Mouse (Mus musculus) intestine, postnatal 0 days (tissue): ENCODE results near the gene 1700092M07Rik. TPM values are rescaled to one million over a fixed set of nuclear protein-coding genes. Genes with fewer than 3 reads are reported as not detected.

Source experiments
- ATAC-seq: fragments of 200-750 bp; cut with Nextera tagmentation; 2 replicates; pipeline ENCODE4 v1.8.0; 2017; ENCODE audit warnings: mild to moderate bottlenecking, moderate TSS enrichment, moderate library complexity
- H3K27ac ChIP-seq: fragments of 300-500 bp; sonication (generic); 2 replicates; pipeline ENCODE4 v1.5.1; 2014; ENCODE audit warnings: mild to moderate bottlenecking, low read depth, low read length, moderate library complexity
- H3K27me3 ChIP-seq: fragments of 300-500 bp; sonication (generic); replicated peaks from 2 replicates; pipeline ENCODE4 v1.6.1; 2014; ENCODE audit warnings: low read length, mixed read lengths; ENCODE audit not compliant: control insufficient read depth, insufficient read depth
- H3K36me3 ChIP-seq: fragments of 300-500 bp; sonication (generic); 2 replicates; pipeline ENCODE4 v1.6.1; 2014; ENCODE audit warnings: mild to moderate bottlenecking, moderate library complexity; ENCODE audit not compliant: control insufficient read depth, insufficient read depth
- H3K4me1 ChIP-seq: fragments of 300-500 bp; sonication (generic); replicated peaks from 2 replicates; pipeline ENCODE4 v1.6.1; 2014; ENCODE audit warnings: antibody characterized with exemption, low read length, mixed read lengths; ENCODE audit not compliant: control insufficient read depth, insufficient read depth
- H3K4me2 ChIP-seq: fragments of 300-500 bp; sonication (generic); replicated peaks from 2 replicates; pipeline ENCODE4 v1.6.1; 2014; ENCODE audit warnings: low read depth, mild to moderate bottlenecking, moderate library complexity
- H3K4me3 ChIP-seq: fragments of 300-500 bp; sonication (generic); 2 replicates; pipeline ENCODE4 v1.5.1; 2014; ENCODE audit warnings: low read depth, low read length
- H3K9ac ChIP-seq: fragments of 300-500 bp; sonication (generic); 2 replicates; pipeline ENCODE4 v1.6.1; 2014; ENCODE audit warnings: mild to moderate bottlenecking, low read depth, low read length
- H3K9me3 ChIP-seq: fragments of 300-500 bp; sonication (generic); 2 replicates; pipeline ENCODE4 v1.6.1; 2016; ENCODE audit warnings: mixed run types; ENCODE audit not compliant: control insufficient read depth
- CTCF ChIP-seq: sonication (generic); IDR thresholded peaks from 2 replicates; pipeline ENCODE4 v1.5.1; 2016; ENCODE audit warnings: low read depth, mild to moderate bottlenecking, control low read depth, antibody characterized with exemption, moderate library complexity
- WGBS: fragments of 180-500 bp; shearing (Covaris S2); extraction: QIAGEN DNeasy Blood & Tissue Kit; methylation state at CpG from one replicate; pipeline ENCODE4 v1.1.7; 2014; 5-methylcytosine and 5-hydroxymethylcytosine counted together
- microRNA-seq: library from miRNA; unstranded; fragments of <30 nt; microRNA quantifications from one replicate; pipeline ENCODE4, GENCODE M21; 2016
- polyA plus RNA-seq: library from polyadenylated mRNA; unstranded; fragments of >200 nt; fragmentation: Nextera tagmentation; extraction: Ambion mirVana; gene quantifications from 2 replicates; pipeline ENCODE4 v1.2.1, GENCODE M21; 2015

The 1700092M07Rik gene
- polyA plus RNA-seq, 1 experiment from 2014 or later, result 0.56 TPM

DNA sequence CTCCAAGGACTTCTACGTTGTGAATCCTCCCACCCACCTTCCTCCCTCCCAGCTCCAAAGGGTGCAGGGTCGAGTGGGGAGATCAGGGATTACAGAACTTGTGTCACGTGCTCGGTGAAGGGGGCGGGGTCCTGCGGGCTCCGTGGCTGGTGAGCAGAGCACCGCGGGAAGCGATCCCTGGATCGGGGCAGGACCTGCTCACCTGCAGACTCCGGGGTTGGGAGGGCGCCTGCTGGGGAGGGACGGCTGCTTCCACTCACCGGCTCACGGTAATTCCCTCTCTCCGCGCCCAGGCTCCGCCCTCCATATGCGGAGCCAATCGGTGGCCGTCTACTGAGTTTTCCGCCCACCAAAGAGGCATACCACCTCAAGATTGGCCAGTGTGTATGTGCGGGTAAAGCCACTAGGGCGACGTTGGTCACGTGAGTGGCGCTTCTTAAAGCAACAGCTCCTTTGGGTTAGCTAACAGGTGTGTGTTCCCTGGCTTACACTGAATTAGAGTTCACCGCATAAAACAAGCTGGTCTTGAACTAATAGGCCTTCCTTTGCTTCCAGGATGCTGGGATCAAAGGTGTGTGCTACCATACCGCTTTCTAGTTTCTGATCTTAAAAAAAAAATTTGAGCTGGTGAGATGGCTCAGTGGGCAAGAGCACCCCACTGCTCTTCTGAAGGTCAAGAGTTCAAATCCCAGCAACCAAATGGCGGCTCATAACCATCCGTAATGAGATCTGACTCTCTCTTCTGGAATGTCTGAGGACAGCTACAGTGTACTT is 45.7 kb downstream of the 1700092M07Rik start, which contains the start of gene Taf6l:
Gene Taf6l (minus strand): TSS at position 410 of the 774 bp plus-strand sequence.
- peak within 1 kb of the TSS; percentile 61 for H3K4me3 ChIP-seq
- no peaks in the 10 kb centered on the region for H3K27me3 ChIP-seq
- H3K4me2 ChIP-seq, result peak within 1 kb of the TSS; percentile 60
- peak within 1 kb of the TSS; percentile 64 for H3K9ac ChIP-seq
- peak; percentile 100 for ATAC-seq
- H3K27ac ChIP-seq, result peak within 1 kb of the TSS; percentile 47; the same call in 1 of the 2 replicates
- no peaks in the 10 kb centered on the region for H3K9me3 ChIP-seq
- peaks cover 17% of the 10 kb centered on the region for H3K36me3 ChIP-seq
- peak; percentile 54 for TF ChIP-seq CTCF
- no peaks in the 10 kb centered on the region for H3K4me1 ChIP-seq
- 1% methylated on average over 32 of the region's 32 CpGs for WGBS

DNA sequence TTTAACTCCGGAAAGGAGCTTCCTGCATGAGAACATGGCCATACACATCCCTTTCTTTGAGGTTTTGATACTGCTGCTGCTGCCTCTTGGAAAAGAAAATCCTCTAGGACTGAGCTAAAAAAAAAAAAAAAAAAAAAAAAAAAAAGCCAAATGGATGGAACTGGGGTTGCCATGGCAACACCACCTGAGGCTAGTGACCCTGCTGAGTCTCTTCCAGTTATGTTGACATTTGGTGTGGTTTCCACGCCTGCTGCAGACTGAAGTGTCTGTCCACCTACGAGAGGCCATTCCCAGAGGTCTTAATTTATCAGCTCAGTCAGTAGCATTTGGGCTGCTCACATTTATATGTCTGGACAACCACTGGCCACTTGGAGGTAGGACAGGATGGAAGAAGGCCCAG is 48.0 kb downstream of the 1700092M07Rik start:
- no peaks in the 10 kb centered on the region for H3K27me3 ChIP-seq
- 38% methylated on average over 3 of the region's 3 CpGs for WGBS
- H3K4me2 ChIP-seq, result no peak overlapping the region
- ATAC-seq, result no peak
- H3K36me3 ChIP-seq, result peaks cover 12% of the 10 kb centered on the region
- no peak overlapping the region for H3K4me3 ChIP-seq
- no peak for TF ChIP-seq CTCF
- H3K9me3 ChIP-seq, result no peaks in the 10 kb centered on the region
- no peak overlapping the region for H3K27ac ChIP-seq
- H3K4me1 ChIP-seq, result no peaks in the 10 kb centered on the region
- H3K9ac ChIP-seq, result no peak overlapping the region

DNA sequence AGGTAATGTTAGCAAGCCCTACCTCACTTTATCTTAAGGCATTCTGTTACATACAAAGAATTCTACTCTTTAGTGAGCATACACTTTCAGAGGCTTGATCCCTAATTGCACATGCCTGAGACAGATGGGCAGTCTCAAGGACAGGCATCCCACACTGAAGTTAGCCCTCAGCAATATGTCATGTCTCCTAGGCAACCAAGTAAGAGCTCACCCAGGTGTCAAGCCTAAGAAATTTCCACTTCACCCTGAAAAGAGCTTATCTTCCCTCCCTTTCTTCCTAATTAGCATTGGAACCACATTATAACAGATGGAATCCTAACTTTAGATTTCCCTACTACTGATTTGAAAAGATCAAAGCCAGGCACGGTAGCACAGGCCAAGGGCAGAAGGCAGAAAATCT is 48.7 kb downstream of the 1700092M07Rik start:
- no peaks in the 10 kb centered on the region for H3K9me3 ChIP-seq
- no peak overlapping the region for H3K4me2 ChIP-seq
- H3K36me3 ChIP-seq, result peaks cover 16% of the 10 kb centered on the region
- H3K4me1 ChIP-seq, result no peaks in the 10 kb centered on the region
- H3K4me3 ChIP-seq, result no peak overlapping the region
- WGBS, result 61% methylated on average over 1 of the region's 1 CpGs
- H3K27me3 ChIP-seq, result no peaks in the 10 kb centered on the region
- no peak for TF ChIP-seq CTCF
- no peak overlapping the region for H3K27ac ChIP-seq
- no peak overlapping the region for H3K9ac ChIP-seq
- no peak for ATAC-seq

DNA sequence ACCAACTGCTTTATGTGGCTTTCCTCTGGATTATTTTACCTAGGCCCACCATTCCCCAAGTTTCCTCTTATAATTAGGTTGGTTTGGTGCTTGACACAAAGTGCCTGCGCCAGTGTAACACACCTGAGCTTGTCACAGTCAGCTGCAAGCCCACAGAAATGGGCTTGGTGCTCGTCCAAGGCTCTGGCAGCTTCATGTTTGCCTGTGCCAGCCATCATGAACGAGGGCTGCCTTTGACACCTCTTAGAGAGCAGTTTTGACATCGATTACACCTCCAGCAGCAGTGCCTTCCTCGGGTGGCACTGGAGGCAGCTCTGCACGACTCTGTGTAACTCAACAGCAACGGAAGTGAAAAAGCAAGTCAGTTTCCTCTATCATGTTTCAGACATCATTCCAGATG is 49.7 kb downstream of the 1700092M07Rik start:
- Histone ChIP-seq H3K27ac (no peak overlapping the region), H3K4me2 (no peak overlapping the region), H3K4me1 (no peaks in the 10 kb centered on the region), H3K9me3 (no peaks in the 10 kb centered on the region), H3K27me3 (no peaks in the 10 kb centered on the region), H3K9ac (no peak overlapping the region), H3K36me3 (peaks cover 26% of the 10 kb centered on the region), H3K4me3 (no peak overlapping the region)
- ATAC-seq, result no peak
- 86% methylated on average over 7 of the region's 7 CpGs for WGBS
- no peak for TF ChIP-seq CTCF

Small RNA genes lying within 50 kb of the gene (microRNA-seq; reads per million reads assigned to microRNA genes)
- not detected for gene Mir6992

Other genes with a start within 250 kb of the 1700092M07Rik start
- 0.05 and 0.13 TPM in 2 replicates for gene Slc22a8, start 149.5 kb upstream of the 1700092M07Rik start, polyA plus RNA-seq
- gene Slc22a6, start 122.7 kb upstream of the 1700092M07Rik start, polyA plus RNA-seq, result 0.03 and 0.10 TPM in 2 replicates
- gene Chrm1, start 76.9 kb upstream of the 1700092M07Rik start, polyA plus RNA-seq, result 0.78 and 0.98 TPM in 2 replicates
- gene Slc3a2, start 17.3 kb upstream of the 1700092M07Rik start, polyA plus RNA-seq, result 237 and 283 TPM in 2 replicates
- 32.8 and 33.4 TPM in 2 replicates for gene Wdr74, start 4.9 kb upstream of the 1700092M07Rik start, polyA plus RNA-seq
- 83.4 and 89.2 TPM in 2 replicates for gene Stx5a, start 695 bp downstream of the 1700092M07Rik start, polyA plus RNA-seq
- 54.5 and 57.2 TPM in 2 replicates for gene Nxf1, start 16.4 kb downstream of the 1700092M07Rik start, polyA plus RNA-seq
- gene Tmem223, start 30.3 kb downstream of the 1700092M07Rik start, polyA plus RNA-seq, result 136 and 137 TPM in 2 replicates
- 93.5 and 97.4 TPM in 2 replicates for gene Tmem179b, start 33.7 kb downstream of the 1700092M07Rik start, polyA plus RNA-seq
- 12.0 and 13.2 TPM in 2 replicates for gene Taf6l, start 45.7 kb downstream of the 1700092M07Rik start, polyA plus RNA-seq
- 114 and 115 TPM in 2 replicates for gene Polr2g, start 57.9 kb downstream of the 1700092M07Rik start, polyA plus RNA-seq
- gene Zbtb3, start 61.8 kb downstream of the 1700092M07Rik start, polyA plus RNA-seq, result 1.9 and 2.0 TPM in 2 replicates
- 18.2 and 19.9 TPM in 2 replicates for gene Ttc9c, start 78.6 kb downstream of the 1700092M07Rik start, polyA plus RNA-seq
- gene Hnrnpul2, start 79.3 kb downstream of the 1700092M07Rik start, polyA plus RNA-seq, result 5.4 and 6.0 TPM in 2 replicates
- gene AC129217.1, start 89.1 kb downstream of the 1700092M07Rik start, polyA plus RNA-seq, result not detected in 2 replicates
- gene Bscl2, start 96.7 kb downstream of the 1700092M07Rik start, polyA plus RNA-seq, result 43.2 and 47.2 TPM in 2 replicates
- gene Gng3, start 98.5 kb downstream of the 1700092M07Rik start, polyA plus RNA-seq, result 9.4 and 10.9 TPM in 2 replicates
- gene Lrrn4cl, start 110.0 kb downstream of the 1700092M07Rik start, polyA plus RNA-seq, result 2.2 TPM in 2 replicates
- gene Ubxn1, start 130.8 kb downstream of the 1700092M07Rik start, polyA plus RNA-seq, result 170 and 180 TPM in 2 replicates
- gene Uqcc3, start 140.2 kb downstream of the 1700092M07Rik start, polyA plus RNA-seq, result 65.4 and 67.9 TPM in 2 replicates
- 44.1 and 44.6 TPM in 2 replicates for gene Lbhd1, start 143.0 kb downstream of the 1700092M07Rik start, polyA plus RNA-seq
- gene Gm49403, start 143.2 kb downstream of the 1700092M07Rik start, polyA plus RNA-seq, result not detected in 2 replicates
- gene 1810009A15Rik, start 148.1 kb downstream of the 1700092M07Rik start, polyA plus RNA-seq, result 54.5 and 55.6 TPM in 2 replicates
- gene Gm49416, start 148.2 kb downstream of the 1700092M07Rik start, polyA plus RNA-seq, result not detected in 2 replicates
- 14.5 and 16.1 TPM in 2 replicates for gene Ints5, start 152.3 kb downstream of the 1700092M07Rik start, polyA plus RNA-seq
- 41.4 and 42.3 TPM in 2 replicates for gene Ganab, start 157.4 kb downstream of the 1700092M07Rik start, polyA plus RNA-seq
- 36.6 and 37.5 TPM in 2 replicates for gene B3gat3, start 179.7 kb downstream of the 1700092M07Rik start, polyA plus RNA-seq
- gene Rom1, start 188.6 kb downstream of the 1700092M07Rik start, polyA plus RNA-seq, result 6.3 and 6.7 TPM in 2 replicates
- gene Eml3, start 188.8 kb downstream of the 1700092M07Rik start, polyA plus RNA-seq, result 12.0 and 13.6 TPM in 2 replicates
- gene Mta2, start 201.2 kb downstream of the 1700092M07Rik start, polyA plus RNA-seq, result 53.1 and 54.1 TPM in 2 replicates
- gene Tut1, start 213.1 kb downstream of the 1700092M07Rik start, polyA plus RNA-seq, result 10.7 and 11.1 TPM in 2 replicates
- gene Eef1g, start 226.3 kb downstream of the 1700092M07Rik start, polyA plus RNA-seq, result 164 and 168 TPM in 2 replicates
- gene Ahnak, start 248.6 kb downstream of the 1700092M07Rik start, polyA plus RNA-seq, result 26.2 and 30.1 TPM in 2 replicates